Mouse (Mus musculus) heart, embryonic 13.5 days (tissue): ENCODE data around the gene Bco1. TPM values are rescaled to one million over a fixed set of nuclear protein-coding genes. Genes with fewer than 3 reads are reported as not detected.

Source experiments
- ATAC-seq: fragments of 200-750 bp; cut with Nextera tagmentation; 2 replicates; pipeline ENCODE4 v1.8.0; 2017; ENCODE audit warnings: moderate TSS enrichment; ENCODE audit not compliant: insufficient number of reproducible peaks, low FRiP score, low TSS enrichment; ENCODE audit errors: extremely low read depth
- H3K27ac ChIP-seq: fragments of 300-500 bp; sonication (generic); replicated peaks from 2 replicates; pipeline ENCODE4 v1.5.1; 2015; ENCODE audit warnings: moderate library complexity, mild to moderate bottlenecking, inconsistent platforms
- H3K27me3 ChIP-seq: fragments of 300-500 bp; sonication (generic); replicated peaks from 2 replicates; pipeline ENCODE4 v1.6.1; 2015; ENCODE audit warnings: mild to moderate bottlenecking, inconsistent platforms
- H3K36me3 ChIP-seq: fragments of 300-500 bp; sonication (generic); 2 replicates; pipeline ENCODE4 v1.6.1; 2015; ENCODE audit warnings: mild to moderate bottlenecking, inconsistent platforms
- H3K4me1 ChIP-seq: fragments of 300-500 bp; sonication (generic); 2 replicates; pipeline ENCODE4 v1.6.1; 2015; ENCODE audit warnings: inconsistent platforms
- H3K4me2 ChIP-seq: fragments of 300-500 bp; sonication (generic); 2 replicates; pipeline ENCODE4 v1.6.1; 2015; ENCODE audit warnings: inconsistent platforms, mild to moderate bottlenecking, moderate library complexity
- H3K4me3 ChIP-seq: fragments of 300-500 bp; sonication (generic); 2 replicates; pipeline ENCODE4 v1.5.1; 2015; ENCODE audit warnings: moderate library complexity, mild to moderate bottlenecking, inconsistent platforms
- H3K9ac ChIP-seq: fragments of 300-500 bp; sonication (generic); 2 replicates; pipeline ENCODE4 v1.6.1; 2015; ENCODE audit warnings: inconsistent platforms, mild to moderate bottlenecking, moderate library complexity
- H3K9me3 ChIP-seq: fragments of 300-500 bp; sonication (generic); 2 replicates; pipeline ENCODE4 v1.6.1; 2016; ENCODE audit warnings: inconsistent platforms
- WGBS: fragments of 180-500 bp; shearing (Covaris S2); methylation state at CpG from one replicate; pipeline ENCODE4 v1.1.7; 2015; ENCODE audit warnings: mixed read lengths; 5-methylcytosine and 5-hydroxymethylcytosine counted together
- polyA plus RNA-seq: library from polyadenylated mRNA; unstranded; fragments of >200 nt; fragmentation: Nextera tagmentation; extraction: Ambion mirVana; gene quantifications from 2 replicates; pipeline ENCODE4 v1.2.1, GENCODE M21; 2015

The Bco1 gene
- polyA plus RNA-seq: 0.31 and 0.34 TPM in 2 replicates

DNA sequence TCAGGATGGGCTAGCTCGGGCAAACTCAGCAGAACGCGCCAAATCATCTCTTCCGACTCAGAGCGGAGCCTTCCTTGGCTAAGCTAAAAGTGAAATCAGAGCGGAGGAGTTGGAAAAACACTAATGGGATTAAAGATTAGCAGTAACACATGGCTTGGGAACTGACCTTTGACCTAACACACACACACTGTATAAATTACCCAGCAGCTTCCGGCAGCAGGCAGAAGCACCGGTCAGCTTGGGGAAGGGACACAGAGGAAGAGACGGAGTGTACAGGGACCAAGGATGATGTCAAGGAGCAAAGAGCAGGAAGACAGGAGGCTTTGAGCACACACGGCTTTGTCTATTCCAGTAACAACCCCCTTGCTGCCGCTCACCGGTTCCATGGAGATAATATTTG is at the start of gene Bco1:
Gene Bco1 (plus strand): TSS at position 208 of the 400 bp plus-strand sequence.
- no peak within 1 kb of the TSS for H3K27ac ChIP-seq
- ATAC-seq: no peak
- peaks cover 17% of the 10 kb centered on the region for H3K4me1 ChIP-seq
- no peak within 1 kb of the TSS for H3K9ac ChIP-seq
- H3K4me2 ChIP-seq: no peak within 1 kb of the TSS
- 0 out of 2 replicates have a peak, but pooled peaks cover 11% of the 10 kb centered on the region for H3K9me3 ChIP-seq
- no peaks in the 10 kb centered on the region for H3K27me3 ChIP-seq
- 61% methylated on average over 12 of the region's 12 CpGs for WGBS
- no peaks in the 10 kb centered on the region for H3K36me3 ChIP-seq
- H3K4me3 ChIP-seq: no peak within 1 kb of the TSS

DNA sequence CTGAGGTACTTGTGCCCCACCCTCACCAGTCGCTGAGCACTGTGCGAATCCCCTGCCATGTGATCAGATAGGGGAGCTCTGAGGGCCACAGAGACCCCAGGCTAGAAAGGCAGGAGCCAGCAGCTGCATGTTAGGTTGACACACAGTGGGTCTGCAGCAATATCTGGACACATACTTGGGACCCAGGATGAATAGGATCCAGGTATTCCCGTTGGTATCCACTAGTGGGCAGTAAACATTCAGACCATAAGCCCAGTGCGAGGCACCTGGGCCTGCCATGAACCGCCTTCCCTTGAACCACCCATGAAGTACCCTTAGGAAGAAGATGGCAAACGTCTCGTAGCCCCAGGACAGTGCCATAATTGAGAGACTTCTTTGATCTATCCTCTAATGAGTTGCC is 46.2 kb upstream of the Bco1 start:
- ATAC-seq: no peak
- 53% methylated on average over 7 of the region's 7 CpGs for WGBS

DNA sequence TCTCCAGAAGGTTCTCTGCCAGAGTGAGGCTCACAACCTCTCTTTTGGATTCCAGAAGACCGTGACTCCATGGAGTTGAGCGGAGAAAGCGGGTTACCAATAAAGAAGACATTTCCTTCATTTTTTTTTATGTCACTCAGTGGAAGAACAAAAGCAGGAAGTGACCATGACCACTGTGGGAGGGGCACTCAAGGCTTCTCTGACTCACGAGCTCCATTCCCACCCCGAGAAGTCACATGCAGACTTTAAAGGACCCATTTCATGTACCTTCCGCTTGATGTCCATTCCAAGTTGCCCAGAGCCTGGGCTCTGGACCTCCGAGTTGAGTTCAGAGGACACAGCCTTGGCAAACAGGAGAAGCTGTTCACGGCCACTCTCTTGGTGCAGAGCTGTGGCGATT is 44.9 kb upstream of the Bco1 start:
- H3K36me3 ChIP-seq: no peaks in the 10 kb centered on the region
- H3K9ac ChIP-seq: no peak overlapping the region
- H3K4me2 ChIP-seq: no peak overlapping the region
- peaks cover 7% of the 10 kb centered on the region; the same call in 1 of the 2 replicates for H3K4me1 ChIP-seq
- H3K4me3 ChIP-seq: no peak overlapping the region
- H3K9me3 ChIP-seq: no peaks in the 10 kb centered on the region
- no peaks in the 10 kb centered on the region for H3K27me3 ChIP-seq
- 70% methylated on average over 9 of the region's 9 CpGs for WGBS
- no peak for ATAC-seq
- no peak overlapping the region for H3K27ac ChIP-seq

More for the DNA sequence above, 46.2 kb upstream of the Bco1 start:
- Histone ChIP-seq H3K27ac (no peak overlapping the region), H3K36me3 (no peaks in the 10 kb centered on the region), H3K9ac (no peak overlapping the region), H3K4me2 (no peak overlapping the region), H3K4me1 (no peaks in the 10 kb centered on the region), H3K4me3 (no peak overlapping the region), H3K27me3 (no peaks in the 10 kb centered on the region), H3K9me3 (no peaks in the 10 kb centered on the region)

DNA sequence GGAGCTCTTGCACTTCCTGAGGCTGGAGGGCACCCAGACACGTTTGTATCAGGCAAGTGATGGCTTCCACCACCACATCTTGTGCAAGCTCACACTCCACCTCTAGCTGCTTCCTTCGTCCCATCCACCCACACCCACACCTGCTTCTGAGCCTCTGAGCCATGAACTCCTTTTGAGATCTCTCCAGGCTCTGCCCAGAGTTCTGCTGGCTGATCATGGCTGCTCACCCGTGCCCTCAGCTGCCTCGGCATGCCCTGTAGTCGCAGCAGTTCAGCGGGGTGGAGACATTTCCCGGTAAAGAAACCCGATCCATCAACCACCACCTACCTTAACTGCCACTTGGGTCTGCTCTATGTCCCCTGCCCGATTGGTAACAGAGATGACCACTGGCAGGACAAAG is 44.3 kb upstream of the Bco1 start:
- WGBS: 45% methylated on average over 9 of the region's 9 CpGs

DNA sequence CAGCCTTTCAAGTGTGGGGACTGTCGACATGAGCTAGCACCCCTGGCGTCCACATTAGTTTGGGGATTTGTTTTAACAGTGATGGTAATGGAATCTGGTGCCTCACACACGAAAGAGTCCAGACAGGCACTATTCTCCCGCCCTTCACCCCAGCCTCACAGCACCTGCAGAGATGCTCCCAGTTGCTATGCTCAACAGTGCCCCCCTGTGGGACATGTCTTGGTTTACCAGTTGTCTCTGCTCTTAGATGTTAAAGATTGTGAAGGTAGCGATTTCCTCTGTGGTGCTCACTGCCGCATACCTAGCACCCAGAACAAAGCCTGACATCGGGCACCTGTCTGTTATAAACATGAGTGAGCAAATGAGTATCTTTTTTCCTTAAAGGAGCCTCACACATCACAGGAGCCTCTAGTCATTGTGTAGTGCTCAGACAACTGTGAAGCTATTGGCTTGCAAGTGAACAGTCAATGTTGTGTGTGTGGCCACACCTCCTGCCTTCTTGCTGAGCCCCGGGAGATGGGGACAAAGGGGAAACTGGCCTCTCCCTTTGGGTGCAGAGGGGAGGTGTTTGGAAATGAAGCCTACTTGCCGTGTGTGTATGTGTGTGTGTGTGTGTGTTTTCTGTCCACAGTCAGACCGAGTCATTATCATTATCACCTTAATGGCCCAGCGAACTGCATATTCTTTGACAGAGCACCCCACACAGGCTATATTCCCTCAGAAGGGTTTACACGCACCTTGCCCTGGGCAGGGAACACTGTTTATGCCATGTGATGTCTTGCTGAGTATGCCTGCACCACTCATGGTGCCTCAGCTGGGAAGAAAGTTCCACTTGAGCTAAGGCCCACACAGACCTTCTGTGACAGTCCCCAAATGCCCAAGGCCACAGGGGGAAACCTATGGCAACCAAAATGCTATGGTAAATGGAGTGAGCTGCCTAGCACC is 42.2 kb upstream of the Bco1 start:
- Histone ChIP-seq H3K9ac (no peak overlapping the region), H3K4me1 (peaks cover 7% of the 10 kb centered on the region; the same call in 1 of the 2 replicates), H3K27ac (no peak overlapping the region), H3K4me3 (no peak overlapping the region), H3K36me3 (no peaks in the 10 kb centered on the region), H3K27me3 (no peaks in the 10 kb centered on the region), H3K9me3 (no peaks in the 10 kb centered on the region), H3K4me2 (no peak overlapping the region)
- ATAC-seq: no peak
- 68% methylated on average over 12 of the region's 12 CpGs for WGBS

More for the DNA sequence above, 44.3 kb upstream of the Bco1 start:
- H3K27ac ChIP-seq: no peak overlapping the region
- no peak overlapping the region for H3K9ac ChIP-seq
- H3K9me3 ChIP-seq: no peaks in the 10 kb centered on the region
- H3K36me3 ChIP-seq: no peaks in the 10 kb centered on the region
- peaks cover 7% of the 10 kb centered on the region; the same call in 1 of the 2 replicates for H3K4me1 ChIP-seq
- H3K4me3 ChIP-seq: no peak overlapping the region
- H3K4me2 ChIP-seq: no peak overlapping the region
- H3K27me3 ChIP-seq: no peaks in the 10 kb centered on the region
- no peak for ATAC-seq

DNA sequence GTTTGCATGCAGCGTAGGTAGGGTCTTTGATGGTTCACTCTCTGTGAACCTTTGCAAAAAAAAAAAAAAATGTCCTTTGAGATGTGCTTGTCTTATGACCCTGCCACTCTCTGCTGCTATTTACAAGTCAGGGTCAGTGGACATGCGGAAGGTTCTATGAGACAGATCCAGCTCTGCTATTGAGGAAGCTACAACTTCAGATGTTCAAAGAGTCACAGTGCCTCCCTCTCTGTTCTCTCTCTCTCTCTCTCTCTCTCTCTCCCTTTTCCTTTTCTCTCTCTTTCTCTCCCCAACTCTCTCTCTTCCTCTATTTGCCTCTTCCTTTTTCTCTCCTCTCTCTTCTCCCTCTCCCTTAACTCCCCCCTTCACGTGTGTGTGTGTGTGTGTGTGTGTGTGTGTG is 41.5 kb upstream of the Bco1 start:
- 81% methylated on average over 3 of the region's 3 CpGs for WGBS
- no peak for ATAC-seq

DNA sequence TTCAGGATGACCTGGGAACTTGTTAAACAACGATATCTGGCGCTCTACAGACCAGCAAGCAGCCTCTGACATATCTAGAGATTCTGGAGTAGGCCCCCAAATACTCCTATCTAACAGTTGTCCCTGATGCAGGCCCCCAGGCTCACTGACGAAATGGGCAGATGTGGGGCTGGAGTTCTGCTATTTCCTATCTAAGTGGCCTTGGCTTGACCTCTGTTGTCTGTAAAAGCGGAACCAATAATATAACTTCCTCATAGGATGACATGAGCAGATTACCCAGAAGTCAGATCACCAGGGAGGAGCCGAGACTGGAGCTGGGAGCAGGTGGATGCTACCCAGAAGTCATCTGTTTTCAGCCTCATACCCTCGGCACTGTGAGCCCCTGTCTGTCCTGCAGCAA is 40.6 kb upstream of the Bco1 start:
- Histone ChIP-seq H3K4me2 (no peak overlapping the region), H3K36me3 (no peaks in the 10 kb centered on the region), H3K27me3 (no peaks in the 10 kb centered on the region), H3K9ac (no peak overlapping the region), H3K27ac (no peak overlapping the region), H3K9me3 (no peaks in the 10 kb centered on the region), H3K4me1 (peaks cover 7% of the 10 kb centered on the region; the same call in 1 of the 2 replicates), H3K4me3 (no peak overlapping the region)
- 33% methylated on average over 6 of the region's 6 CpGs for WGBS
- ATAC-seq: no peak

More for the DNA sequence above, 41.5 kb upstream of the Bco1 start:
- Histone ChIP-seq H3K4me1 (peaks cover 7% of the 10 kb centered on the region; the same call in 1 of the 2 replicates), H3K4me3 (no peak overlapping the region), H3K27ac (no peak overlapping the region), H3K36me3 (no peaks in the 10 kb centered on the region), H3K4me2 (no peak overlapping the region), H3K9me3 (no peaks in the 10 kb centered on the region), H3K9ac (no peak overlapping the region), H3K27me3 (no peaks in the 10 kb centered on the region)

DNA sequence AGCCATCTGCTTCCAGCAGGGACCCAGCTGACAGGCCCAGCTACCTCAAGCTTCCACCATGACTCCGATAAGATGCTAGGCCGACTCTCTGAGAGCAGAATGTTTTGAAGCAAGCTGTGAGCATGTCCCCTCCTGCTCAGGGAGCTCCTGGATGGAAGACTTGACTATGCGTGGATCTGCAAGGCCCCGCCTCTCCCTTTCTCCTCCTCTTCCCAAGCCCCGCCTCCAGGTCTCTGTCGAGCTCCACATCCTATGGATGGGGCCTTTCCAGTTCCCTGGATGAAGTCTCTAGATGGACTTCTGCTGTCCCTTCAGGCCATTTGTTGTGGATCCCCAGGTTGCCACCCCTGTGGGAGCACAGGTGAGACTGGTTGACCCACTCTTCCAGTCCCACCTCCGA is 36.6 kb upstream of the Bco1 start:
- Histone ChIP-seq H3K4me3 (no peak overlapping the region), H3K4me2 (no peak overlapping the region), H3K36me3 (no peaks in the 10 kb centered on the region), H3K9ac (no peak overlapping the region), H3K27ac (no peak overlapping the region), H3K4me1 (peaks cover 7% of the 10 kb centered on the region; the same call in 1 of the 2 replicates), H3K27me3 (no peaks in the 10 kb centered on the region), H3K9me3 (peaks cover 8% of the 10 kb centered on the region; the same call in 1 of the 2 replicates)
- ATAC-seq: no peak
- 52% methylated on average over 7 of the region's 7 CpGs for WGBS

DNA sequence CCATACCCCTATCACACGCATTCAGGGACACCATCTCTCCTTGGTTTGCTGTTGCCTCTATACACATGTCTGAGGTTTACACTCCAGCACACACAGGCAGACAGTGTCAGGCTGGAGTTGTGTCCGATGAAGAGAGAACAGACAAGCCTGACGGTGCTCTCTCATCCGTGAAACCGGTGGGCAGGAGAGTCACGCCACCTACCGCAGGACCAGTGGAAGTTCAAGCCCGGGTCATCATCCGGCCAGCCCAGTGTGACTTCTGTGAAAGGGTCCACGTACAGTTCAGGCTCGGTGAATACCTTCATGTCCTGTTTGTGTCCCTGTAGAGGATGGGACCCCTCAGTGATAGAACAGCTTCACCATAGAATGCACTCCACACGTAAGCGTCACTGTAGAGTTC is 35.3 kb upstream of the Bco1 start:
- no peak for ATAC-seq
- Histone ChIP-seq H3K9ac (no peak overlapping the region), H3K36me3 (no peaks in the 10 kb centered on the region), H3K4me1 (peaks cover 1% of the 10 kb centered on the region; the same call in 1 of the 2 replicates), H3K9me3 (peaks cover 8% of the 10 kb centered on the region; the same call in 1 of the 2 replicates), H3K27ac (no peak overlapping the region), H3K4me2 (no peak overlapping the region), H3K4me3 (no peak overlapping the region), H3K27me3 (peaks cover 10% of the 10 kb centered on the region; the same call in 1 of the 2 replicates)
- WGBS: 69% methylated on average over 13 of the region's 13 CpGs

DNA sequence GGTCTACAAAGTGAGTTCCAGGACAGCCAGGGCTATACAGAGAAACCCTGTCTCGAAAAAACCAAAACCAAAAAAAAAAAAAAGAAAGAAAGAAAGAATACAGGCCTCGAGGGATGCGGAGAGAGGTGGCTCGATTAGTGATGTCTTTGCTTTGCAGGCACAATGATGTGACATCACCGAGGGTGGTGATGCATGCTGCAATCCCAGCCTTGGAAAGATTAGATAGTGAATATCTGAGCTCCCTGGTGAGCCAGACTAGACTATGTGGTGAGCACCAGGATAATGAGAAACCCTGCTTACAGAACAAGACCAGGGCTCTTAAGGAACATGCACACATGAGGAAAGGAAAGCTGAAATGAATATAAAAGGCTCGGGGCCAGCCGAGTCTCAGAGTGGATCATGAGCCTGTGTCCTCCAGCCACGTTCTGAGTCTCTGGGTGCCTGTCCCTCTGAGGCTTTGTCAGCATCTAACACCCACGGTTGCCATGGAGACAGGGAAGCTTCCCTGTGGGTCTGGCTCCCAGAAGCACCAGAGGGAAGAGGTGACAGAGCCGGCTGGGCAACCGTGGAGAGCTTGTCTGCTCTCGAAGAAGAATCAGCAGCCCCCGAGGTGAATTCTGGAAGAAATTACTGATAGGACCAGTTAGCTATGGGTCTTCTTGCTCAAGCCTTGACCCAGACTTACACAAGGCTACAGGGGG is 34.3 kb upstream of the Bco1 start:
- Histone ChIP-seq H3K9me3 (peaks cover 8% of the 10 kb centered on the region; the same call in 1 of the 2 replicates), H3K4me1 (no peaks in the 10 kb centered on the region)

DNA sequence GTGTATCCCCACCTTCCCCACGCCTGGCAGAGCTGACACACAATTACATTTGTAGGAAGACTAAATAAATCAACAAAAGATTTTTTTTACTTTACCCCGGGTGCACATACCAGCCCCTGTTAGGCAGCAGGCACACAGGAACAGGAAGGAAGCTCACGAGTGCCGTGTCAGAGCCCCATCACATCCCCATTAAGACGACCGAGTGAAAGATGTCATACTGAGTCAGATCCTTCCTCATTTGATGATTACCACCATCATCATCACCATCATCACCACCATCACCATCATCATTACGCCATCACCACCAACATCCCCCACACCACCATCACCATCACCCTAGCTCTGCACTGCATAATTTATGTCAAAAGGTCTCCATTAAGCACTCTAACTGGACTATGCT is 28.7 kb upstream of the Bco1 start:
- Histone ChIP-seq H3K27me3 (peaks cover 10% of the 10 kb centered on the region; the same call in 1 of the 2 replicates), H3K4me3 (no peak overlapping the region), H3K9ac (no peak overlapping the region), H3K4me1 (no peaks in the 10 kb centered on the region), H3K9me3 (peaks cover 7% of the 10 kb centered on the region; the same call in 1 of the 2 replicates), H3K4me2 (no peak overlapping the region), H3K36me3 (no peaks in the 10 kb centered on the region), H3K27ac (no peak overlapping the region)
- WGBS: 77% methylated on average over 7 of the region's 7 CpGs
- ATAC-seq: no peak

More for the DNA sequence above, 34.3 kb upstream of the Bco1 start:
- Histone ChIP-seq H3K4me2 (no peak overlapping the region), H3K36me3 (no peaks in the 10 kb centered on the region), H3K9ac (no peak overlapping the region), H3K27me3 (peaks cover 10% of the 10 kb centered on the region; the same call in 1 of the 2 replicates), H3K27ac (no peak overlapping the region), H3K4me3 (no peak overlapping the region)
- ATAC-seq: no peak
- 45% methylated on average over 13 of the region's 13 CpGs for WGBS
